Mouse (Mus musculus): ENCODE results near the gene Olfr615.
"Not testable (repeated sequence)": the region's sequence is repeated elsewhere in the genome, so short reads cannot be mapped to it uniquely, and the experiment has no call there.

Gene Olfr615

DNA sequence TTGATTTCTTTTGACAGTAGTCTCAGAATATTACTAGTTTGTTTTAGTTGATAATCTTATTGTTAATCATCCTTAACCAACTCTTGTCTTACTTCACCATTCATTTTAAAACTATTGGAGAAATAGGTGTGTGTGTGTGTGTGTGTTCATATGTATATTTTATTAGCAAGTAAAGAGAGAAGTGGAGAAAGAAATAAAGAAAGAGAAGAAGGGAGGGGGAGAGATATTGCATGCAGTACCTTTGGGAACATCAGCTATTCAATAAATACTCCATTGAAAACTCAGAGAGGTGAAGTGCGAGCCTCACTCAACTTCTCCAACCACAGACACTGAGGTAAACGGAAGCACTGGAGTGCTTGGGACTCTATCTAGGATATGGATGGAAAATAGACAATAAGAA lies at the start of gene Olfr615:
TSS of gene Olfr615 (plus strand) at position 301 of the 400 bp plus-strand sequence.
- DNase-seq (ENCODE audit: low spot score in 2 of 2): no peak

DNA sequence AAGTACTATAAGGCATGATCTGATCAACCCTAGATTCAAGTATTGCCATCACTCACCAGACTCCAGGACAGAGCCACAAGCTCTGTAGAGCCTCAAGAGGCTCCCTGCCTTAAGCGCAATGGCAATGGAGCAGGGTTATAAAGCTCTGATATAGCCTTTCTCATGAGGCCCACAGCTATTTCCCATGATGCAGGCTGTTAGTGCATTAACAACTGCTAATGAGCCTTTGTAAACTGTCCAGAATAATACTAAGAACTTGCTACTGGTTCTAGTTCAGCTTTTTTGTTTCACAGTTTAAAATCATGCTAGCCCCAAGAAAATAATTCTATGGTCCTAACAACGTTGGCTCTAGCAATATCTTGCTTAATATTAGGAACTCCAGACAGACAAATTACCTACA lies 43.9 kb upstream of the Olfr615 start, which contains the start of gene Olfr610:
TSS of gene Olfr610 (minus strand) at position 101 of the 400 bp plus-strand sequence.
- no peak for DNase-seq (ENCODE audit: low spot score in 2 of 2)

DNA sequence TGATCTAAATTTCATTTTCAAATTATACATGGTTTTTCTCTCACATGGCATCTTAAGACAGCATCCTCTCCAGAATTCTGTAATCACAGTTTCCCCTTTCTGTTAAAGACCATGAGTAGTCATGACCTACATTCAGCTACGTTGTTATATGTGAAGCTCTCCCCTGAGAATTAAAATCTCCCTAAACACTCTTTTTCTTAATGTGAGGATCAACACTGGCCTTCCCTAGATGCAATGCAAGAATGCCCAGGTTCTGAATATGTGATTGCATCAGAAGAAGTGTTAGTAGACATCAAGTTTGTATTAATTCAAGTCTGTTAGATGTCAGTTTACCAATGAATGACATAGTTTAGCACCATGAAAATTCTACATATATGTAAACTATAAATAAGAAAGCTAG lies 35.1 kb upstream of the Olfr615 start, which contains the start of gene Olfr611:
TSS of gene Olfr611 (minus strand) at position 101 of the 400 bp plus-strand sequence.
- DNase-seq (ENCODE audit: low spot score in 2 of 2): not testable (repeated sequence)

DNA sequence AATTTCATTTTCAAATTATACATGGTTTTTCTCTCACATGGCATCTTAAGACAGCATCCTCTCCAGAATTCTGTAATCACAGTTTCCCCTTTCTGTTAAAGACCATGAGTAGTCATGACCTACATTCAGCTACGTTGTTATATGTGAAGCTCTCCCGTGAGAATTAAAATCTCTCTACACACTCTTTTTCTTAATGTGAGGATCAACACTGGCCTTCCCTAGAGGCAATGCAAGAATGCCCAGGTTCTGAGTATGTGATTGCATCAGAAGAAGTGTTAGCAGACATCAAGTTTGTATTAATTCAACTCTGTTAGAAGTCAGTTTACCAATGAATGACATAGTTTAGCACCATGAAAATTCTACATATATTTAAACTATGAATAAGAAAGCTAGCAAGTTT lies 13.3 kb upstream of the Olfr615 start, which contains the start of gene Olfr612:
TSS of gene Olfr612 (minus strand) at position 101 of the 400 bp plus-strand sequence.
- DNase-seq (ENCODE audit: low spot score in 2 of 2): not testable (repeated sequence)

DNA sequence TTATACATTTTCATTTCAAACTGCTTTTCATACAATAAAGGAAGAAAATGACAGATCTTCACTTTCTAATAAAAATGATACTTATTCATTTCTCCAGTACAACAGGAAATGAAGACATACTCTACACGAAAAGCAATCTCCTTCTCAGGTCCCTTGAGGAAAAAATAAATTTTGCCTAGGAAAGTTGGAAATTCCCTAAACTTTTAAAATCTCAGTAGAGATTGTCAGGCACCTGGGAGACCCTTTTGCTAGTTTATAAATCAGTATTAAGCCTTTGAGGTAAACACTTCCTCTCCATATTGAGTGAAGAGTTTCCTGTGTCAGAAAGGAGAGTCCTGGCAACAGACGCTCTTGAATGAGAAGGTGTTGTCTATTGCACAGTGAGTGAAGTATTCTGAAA lies 8.1 kb upstream of the Olfr615 start, which contains the start of gene Olfr613:
TSS of gene Olfr613 (plus strand) at position 301 of the 400 bp plus-strand sequence.
- DNase-seq (ENCODE audit: low spot score in 2 of 2): no peak

DNA sequence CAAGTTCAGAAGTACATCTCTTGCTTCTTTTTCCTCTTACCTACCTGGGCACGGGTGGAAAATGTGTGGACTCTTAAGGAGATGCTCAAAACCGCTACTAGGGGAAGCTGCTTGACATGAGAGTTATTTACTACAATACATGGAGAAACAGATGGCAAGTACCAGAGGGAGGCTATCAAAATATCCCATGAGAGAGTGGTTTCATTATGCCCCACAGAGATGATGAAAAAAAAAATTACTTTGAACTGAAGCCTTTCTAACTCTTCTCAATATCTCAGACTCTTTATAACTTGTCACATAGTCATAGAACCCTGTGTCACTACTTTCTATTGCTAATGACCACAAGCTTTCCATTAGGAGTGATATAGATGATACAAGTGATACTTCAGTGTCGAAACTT lies 13.2 kb downstream of the Olfr615 start, which contains the start of gene Olfr616:
TSS of gene Olfr616 (minus strand) at position 101 of the 400 bp plus-strand sequence.
- no peak for DNase-seq (ENCODE audit: low spot score in 2 of 2)

DNA sequence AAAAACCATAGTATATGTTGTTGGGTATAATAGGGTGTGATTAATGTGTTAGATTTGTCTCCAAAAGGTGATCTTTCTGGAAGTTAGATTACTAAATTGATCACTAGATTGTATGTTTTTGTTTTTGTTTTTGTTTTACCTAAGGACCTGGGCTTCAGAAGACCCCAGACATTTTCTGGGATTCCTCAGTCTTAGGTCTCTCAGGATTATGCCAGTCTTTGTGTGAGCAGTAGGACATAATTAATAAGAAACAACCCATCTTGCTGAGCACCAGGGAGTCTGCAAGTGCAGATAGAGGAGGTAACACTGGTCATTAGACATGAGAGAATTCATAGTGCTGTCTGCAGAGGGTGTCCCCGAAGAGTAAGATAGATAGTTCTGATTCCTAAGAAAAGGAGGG lies 16.9 kb downstream of the Olfr615 start, which contains the start of gene Olfr617:
TSS of gene Olfr617 (plus strand) at position 301 of the 400 bp plus-strand sequence.
- no peak for DNase-seq (ENCODE audit: low spot score in 2 of 2)

DNA sequence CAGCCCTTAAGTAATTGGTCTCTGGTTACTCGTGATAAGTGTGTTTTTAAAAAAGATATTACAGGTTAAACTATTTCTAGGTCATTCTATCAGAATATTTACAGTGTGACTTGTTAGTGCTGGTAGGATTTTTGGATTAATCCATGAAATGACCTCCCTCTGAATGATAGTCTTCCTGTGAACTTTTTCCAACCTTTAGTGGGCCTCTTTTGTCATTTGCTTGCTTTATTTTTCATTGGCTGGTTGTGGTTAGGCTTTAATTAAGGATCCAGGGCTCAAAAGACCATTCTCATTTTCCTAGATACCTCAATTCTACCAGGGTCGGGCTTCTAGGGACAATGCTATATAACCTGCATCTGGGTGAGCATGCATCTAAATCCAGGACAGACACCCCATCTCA lies 33.9 kb downstream of the Olfr615 start, which contains the start of gene Olfr618:
TSS of gene Olfr618 (plus strand) at position 301 of the 400 bp plus-strand sequence.
- no peak for DNase-seq (ENCODE audit: low spot score in 2 of 2)

DNA sequence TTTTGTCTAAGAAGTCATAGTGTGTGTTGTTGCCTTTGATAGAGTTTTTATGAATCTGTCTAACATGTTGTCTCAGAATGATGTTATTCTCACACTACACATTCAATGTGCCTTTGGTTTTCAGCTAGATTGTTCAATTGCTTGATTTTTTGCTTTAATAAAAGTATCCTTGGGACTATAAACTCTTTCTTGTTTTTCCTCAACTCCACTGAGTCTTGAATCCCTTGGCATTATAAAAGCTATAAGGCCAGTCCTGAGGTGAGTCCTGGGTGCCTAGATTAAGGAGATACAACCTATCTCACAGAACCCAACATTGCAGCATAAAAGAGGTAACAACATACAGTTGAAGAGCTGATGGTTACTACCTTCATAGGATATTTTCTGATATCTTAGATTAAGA lies 44.4 kb downstream of the Olfr615 start, which contains the start of gene Olfr619:
TSS of gene Olfr619 (plus strand) at position 301 of the 400 bp plus-strand sequence.
- DNase-seq (ENCODE audit: low spot score in 2 of 2): no peak

DNA sequence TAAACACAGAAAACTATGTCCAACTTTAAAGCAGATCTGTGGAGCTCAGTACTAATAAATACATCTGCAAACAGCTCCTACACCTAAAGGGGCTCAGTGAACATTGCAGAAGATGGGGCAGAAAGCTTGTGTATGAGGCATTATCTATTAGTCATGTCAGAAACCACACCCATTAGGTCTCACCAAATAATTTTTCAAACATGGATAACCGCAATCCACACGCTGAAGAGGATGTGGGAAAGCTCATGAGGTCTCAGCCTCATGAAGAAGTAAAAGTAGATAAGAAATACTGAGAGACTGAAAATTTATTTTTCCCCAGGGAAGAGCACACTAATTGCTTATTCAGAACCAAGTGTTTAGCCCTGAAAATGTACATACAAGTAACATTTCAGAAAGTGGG lies 51.5 kb downstream of the Olfr615 start:
- DNase-seq (ENCODE audit: low spot score in 2 of 2): no peak

DNA sequence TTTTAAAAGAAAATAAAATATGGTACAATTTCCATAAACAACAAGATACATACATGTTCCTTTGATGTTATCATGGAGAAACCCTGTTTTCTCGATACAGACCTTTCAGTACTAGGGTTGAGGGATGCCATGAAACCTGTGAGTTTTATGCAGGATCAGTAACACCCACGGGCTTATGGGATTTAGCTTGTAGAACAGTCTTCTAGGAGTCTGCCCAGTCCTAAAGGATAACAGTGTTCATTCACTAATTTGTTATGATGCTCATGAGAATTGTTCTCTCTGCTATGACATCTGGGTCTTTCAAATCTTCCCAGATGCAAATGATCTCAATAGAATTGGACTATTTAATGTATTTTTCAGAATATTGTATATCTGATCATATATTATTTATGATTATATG lies 56.6 kb downstream of the Olfr615 start, which contains the start of gene Olfr620:
TSS of gene Olfr620 (minus strand) at position 101 of the 400 bp plus-strand sequence.
- no peak for DNase-seq (ENCODE audit: low spot score in 2 of 2)

Measured in frontal cortex, postnatal 14 days (tissue).